ENCODE assay signal across 36 mouse cellular contexts in the genomic region with DNA sequence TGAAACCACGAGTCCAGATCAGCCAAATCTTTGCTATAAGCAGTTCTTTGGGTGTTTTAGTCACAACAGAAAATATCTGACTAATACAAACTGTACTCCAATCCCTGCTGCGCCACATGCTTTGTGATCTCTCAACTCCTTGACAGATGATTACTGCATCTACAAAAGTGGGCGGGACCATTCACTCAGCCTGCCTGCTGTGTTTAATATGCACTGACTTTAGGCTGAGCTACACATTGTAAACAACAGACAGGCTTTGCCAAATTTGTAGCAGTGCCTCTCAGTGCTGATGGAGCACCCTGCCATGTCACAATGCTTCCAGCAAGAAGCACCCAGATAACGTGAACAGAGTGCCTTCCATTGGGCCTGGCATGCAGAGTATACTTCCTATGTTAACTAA. TPM values are rescaled to one million over a fixed set of nuclear protein-coding genes. Genes with fewer than 3 reads are reported as not detected.
"Had no signal": no experiment of that assay in that cellular context is flagged by ENCODE, and none has a peak within 500 bp of the region (broad histone marks: within the 10 kb centered on the region; RNA-seq: fewer than 3 reads in every experiment).

No protein-coding gene starts in this region.

- DNase-seq: gastrocnemius, adult 2 months; gastrocnemius, postnatal 10 days; gastrocnemius, postnatal 36 days; heart, adult 11 months; heart, adult 2 months; heart, postnatal 10 days; heart, postnatal 4 days; kidney, adult 18-20 months; kidney, adult 8-10 months; kidney, postnatal 10 days; kidney, postnatal 25 days; kidney, postnatal 4 days; layer of hippocampus, postnatal 36 days; left cerebral cortex, postnatal 4 days had no signal

- H3K4me2 ChIP-seq: heart, embryonic 11.5 days; hindbrain, embryonic 12.5 days; hindbrain, embryonic 14.5 days; intestine, embryonic 15.5 days; limb, embryonic 13.5 days; limb, embryonic 15.5 days; liver, embryonic 12.5 days had no signal

- H3K4me1 ChIP-seq: hindbrain, embryonic 10.5 days; hindbrain, embryonic 12.5 days; intestine, embryonic 15.5 days; limb, embryonic 13.5 days; limb, embryonic 15.5 days; liver, embryonic 12.5 days had no signal

- ATAC-seq: hindbrain, embryonic 16.5 days; inflammation-experienced regulatory T-cells, adult 6 months; intestine, embryonic 15.5 days; intestine, postnatal 0 days; liver, embryonic 12.5 days had no signal

- H3K9me3 ChIP-seq: hindbrain, embryonic 10.5 days; hindbrain, embryonic 12.5 days; intestine, embryonic 15.5 days; limb, embryonic 13.5 days; limb, embryonic 15.5 days; liver, embryonic 12.5 days had no signal

- H3K4me3 ChIP-seq: gastrocnemius, adult 2 months; heart, adult 2 months; hindbrain, embryonic 10.5 days; hindbrain, embryonic 12.5 days; intestine, embryonic 15.5 days; layer of hippocampus, adult 2 months; limb, embryonic 13.5 days; limb, embryonic 15.5 days; liver, embryonic 12.5 days had no signal

- H3K27ac ChIP-seq: gastrocnemius, adult 2 months; heart, adult 2 months; hindbrain, embryonic 10.5 days; hindbrain, embryonic 12.5 days; hindbrain, embryonic 14.5 days; intestine, embryonic 15.5 days; layer of hippocampus, adult 2 months; limb, embryonic 13.5 days; limb, embryonic 15.5 days; liver, embryonic 12.5 days; liver, embryonic 14.5 days had no signal

- H3K9ac ChIP-seq: hindbrain, embryonic 12.5 days; hindbrain, embryonic 14.5 days; intestine, embryonic 15.5 days; limb, embryonic 13.5 days; limb, embryonic 15.5 days; liver, embryonic 12.5 days; liver, embryonic 14.5 days had no signal

- H3K27me3 ChIP-seq: hindbrain, embryonic 12.5 days; intestine, embryonic 15.5 days; limb, embryonic 13.5 days; limb, embryonic 15.5 days; liver, embryonic 12.5 days had no signal

- H3K36me3 ChIP-seq: hindbrain, embryonic 10.5 days; hindbrain, embryonic 12.5 days; intestine, embryonic 15.5 days; limb, embryonic 13.5 days; limb, embryonic 15.5 days; liver, embryonic 12.5 days had no signal

RNA-seq across cellular contexts. Expression of a gene that starts 58.1 kb away (rescaled TPM):
- total RNA-seq: gastrocnemius, adult 2 months; gastrocnemius, postnatal 10 days; gastrocnemius, postnatal 36 days; heart, adult 2 months; heart, postnatal 10 days; heart, postnatal 25 days; heart, postnatal 4 days; layer of hippocampus, adult 2 months; layer of hippocampus, postnatal 14 days; layer of hippocampus, postnatal 36 days; left cerebral cortex, adult 18-20 months; left cerebral cortex, adult 8-10 months; left cerebral cortex, postnatal 10 days; left cerebral cortex, postnatal 25 days; left cerebral cortex, postnatal 4 days had no signal
- polyA plus RNA-seq: heart, embryonic 11.5 days; heart, embryonic 16.5 days; hindbrain, embryonic 12.5 days; inflammation-experienced regulatory T-cells, adult 6 months; limb, embryonic 11.5 days; limb, embryonic 13.5 days; limb, embryonic 15.5 days; liver, embryonic 12.5 days; liver, embryonic 16.5 days had no signal
